Mouse (Mus musculus) stomach, postnatal 0 days (tissue): ENCODE data around the gene 5730455P16Rik.

Source experiments
- CTCF ChIP-seq: IDR thresholded peaks from 2 replicates; pipeline ENCODE4 v1.5.1; 2016; ENCODE audit warnings: antibody characterized with exemption, low read depth, mild to moderate bottlenecking, moderate library complexity
- EP300 ChIP-seq: optimal IDR thresholded peaks from 2 replicates; pipeline ENCODE3; 2016; ENCODE audit warnings: antibody characterized with exemption

- TF ChIP-seq CTCF (no peak), EP300 (no peak)
Observed at GRCm38 (mm10) chr11:80420202-80420984, 42.6 kb upstream of the 5730455P16Rik start.
